9 mouse cellular contexts compared by ENCODE assay signal in genomic region chr10:22274445-22275057, GRCm38 (mm10).
A peak's percentile ranks its signal among the peaks of the same experiment; 100 is the strongest.
DNase-seq lines count a peak whose midpoint lies in the region; ATAC-seq lines count a peak whose summit lies in the region.
"Had no signal": no experiment of that assay in that cellular context is flagged by ENCODE, and none has a peak within 500 bp of the region (broad histone marks: within the 10 kb centered on the region; RNA-seq: fewer than 3 reads in every experiment).

No protein-coding gene starts in this region.

- intact Hi-C loops in heart, postnatal 10 days (cut with DNase I), result no loop called here

- 8% methylated on average over 19 of the region's 19 CpGs for WGBS in heart, embryonic 12.5 days
- WGBS in hindbrain, embryonic 16.5 days, result 9% methylated on average over 18 of the region's 19 CpGs
- WGBS in midbrain, embryonic 16.5 days, result 8% methylated on average over 19 of the region's 19 CpGs

- no peak for DNase-seq in heart, postnatal 10 days
- DNase-seq in embryo, embryonic 10.5 days (ENCODE audit: low spot score), result peak; percentile 12
- DNase-seq in thymus, postnatal 4 days, result no peak
- DNase-seq in layer of hippocampus, adult 8-10 months (ENCODE audit: low spot score in 2 of 2), result no peak
- no peak for DNase-seq in layer of hippocampus, postnatal 10 days (ENCODE audit: low spot score in 2 of 2)
- DNase-seq: gastrocnemius, postnatal 25 days had no signal

- no peak overlapping the region for H3K9ac ChIP-seq in heart, embryonic 12.5 days
- no peak overlapping the region for H3K9ac ChIP-seq in hindbrain, embryonic 16.5 days (ENCODE audit: low read depth, low read length)
- H3K9ac ChIP-seq in midbrain, embryonic 16.5 days (ENCODE audit: low read depth, low read length), result no peak overlapping the region

- H3K36me3 ChIP-seq in heart, embryonic 12.5 days, result no peaks in the 10 kb centered on the region
- H3K36me3 ChIP-seq in hindbrain, embryonic 16.5 days (ENCODE audit: control insufficient read depth, insufficient read depth, low read length), result no peaks in the 10 kb centered on the region
- H3K36me3 ChIP-seq in midbrain, embryonic 16.5 days (ENCODE audit: control insufficient read depth, insufficient read depth, low read length), result no peaks in the 10 kb centered on the region

- ATAC-seq in heart, embryonic 12.5 days (ENCODE audit: insufficient number of reproducible peaks, low FRiP score), result no peak
- ATAC-seq in hindbrain, embryonic 16.5 days, result peak; percentile 16; the same call in 1 of the 2 replicates
- peak; percentile 33 for ATAC-seq in midbrain, embryonic 16.5 days

- H3K27ac ChIP-seq in heart, embryonic 12.5 days (ENCODE audit: poor library complexity, severe bottlenecking), result no peak overlapping the region
- H3K27ac ChIP-seq in hindbrain, embryonic 16.5 days (ENCODE audit: low read depth, low read length), result no peak overlapping the region
- no peak overlapping the region for H3K27ac ChIP-seq in midbrain, embryonic 16.5 days (ENCODE audit: low read length)

- no peaks in the 10 kb centered on the region for H3K9me3 ChIP-seq in heart, embryonic 12.5 days (replicated peaks)
- no peaks in the 10 kb centered on the region for H3K9me3 ChIP-seq in hindbrain, embryonic 16.5 days (ENCODE audit: control insufficient read depth, low read length)
- no peaks in the 10 kb centered on the region for H3K9me3 ChIP-seq in midbrain, embryonic 16.5 days (replicated peaks; ENCODE audit: control insufficient read depth, low read length, poor library complexity, severe bottlenecking)

- 0 out of 2 replicates have a peak, but pooled peaks cover 3% of the 10 kb centered on the region for H3K4me1 ChIP-seq in heart, embryonic 12.5 days (replicated peaks)
- H3K4me1 ChIP-seq in hindbrain, embryonic 16.5 days (ENCODE audit: control insufficient read depth, insufficient read depth, low read depth, low read length), result peaks cover 12% of the 10 kb centered on the region
- no peaks in the 10 kb centered on the region for H3K4me1 ChIP-seq in midbrain, embryonic 16.5 days (ENCODE audit: control insufficient read depth, insufficient read depth, low read length)

- H3K4me2 ChIP-seq in heart, embryonic 12.5 days, result peak overlapping the region; percentile 99
- H3K4me2 ChIP-seq in hindbrain, embryonic 16.5 days (ENCODE audit: low read length), result peak overlapping the region; percentile 94
- peak overlapping the region; percentile 72 for H3K4me2 ChIP-seq in midbrain, embryonic 16.5 days (ENCODE audit: low read length)

- H3K27me3 ChIP-seq in heart, embryonic 12.5 days (replicated peaks), result peaks cover 8% of the 10 kb centered on the region; the same call in 1 of the 2 replicates
- H3K27me3 ChIP-seq in hindbrain, embryonic 16.5 days (replicated peaks; ENCODE audit: control insufficient read depth, insufficient read depth, low read length), result peaks cover 7% of the 10 kb centered on the region; the same call in 1 of the 2 replicates
- H3K27me3 ChIP-seq in midbrain, embryonic 16.5 days (ENCODE audit: control insufficient read depth, insufficient read depth, low read depth, low read length), result peaks cover 7% of the 10 kb centered on the region

- peak overlapping the region; percentile 67 for H3K4me3 ChIP-seq in heart, embryonic 12.5 days
- H3K4me3 ChIP-seq in hindbrain, embryonic 16.5 days (ENCODE audit: low read length), result peak overlapping the region; percentile 54
- peak overlapping the region; percentile 44 for H3K4me3 ChIP-seq in midbrain, embryonic 16.5 days (ENCODE audit: low read depth, low read length)
